Mouse (Mus musculus) adrenal gland, adult (tissue): ENCODE measurements around the gene Il25.

ENCODE experiments used
- DNase-seq, 2 experiments: peaks; one replicate each; pipeline ENCODE4 v3.0.0; 2022 to 2023; ENCODE audit warnings: low spot score in 1 of 2; ENCODE audit not compliant: inconsistent age in 2 of 2

The Il25 gene

DNA sequence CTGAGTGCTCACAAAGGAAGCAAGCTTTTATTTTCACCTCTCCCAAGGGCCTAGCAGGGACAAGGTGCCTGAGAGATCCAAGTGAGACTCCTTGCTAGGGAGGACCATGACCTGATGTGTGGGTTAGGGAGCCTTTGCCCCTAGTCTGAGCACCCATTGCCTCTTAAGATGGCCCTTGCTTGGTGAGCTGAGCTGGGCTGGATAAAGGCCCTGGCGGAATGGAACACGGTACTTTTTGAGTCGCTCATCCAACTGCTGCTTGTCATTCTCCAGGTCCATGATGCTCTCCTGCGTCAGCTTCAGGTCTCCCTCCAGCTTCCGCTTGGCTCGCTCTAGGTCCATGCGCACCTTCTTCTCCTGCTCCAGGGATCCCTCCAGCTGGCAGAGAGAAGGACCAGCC is 49.4 kb downstream of the Il25 start:
- no peak for DNase-seq
